Mouse (Mus musculus) spleen, adult 12 weeks (tissue): ENCODE measurements around the gene Pbx1.

Source experiments
- DNase-seq: peaks from one replicate; pipeline ENCODE4 v3.0.0; 2022; ENCODE audit warnings: low spot score

Gene Pbx1

GRCm38 (mm10) chr1:168265594-168266390 lies 166.3 kb downstream of the Pbx1 start:
- DNase-seq = no peak

GRCm38 (mm10) chr1:168265090-168265489 lies 167.0 kb downstream of the Pbx1 start:
- DNase-seq = no peak

GRCm38 (mm10) chr1:168260391-168260790 lies 171.7 kb downstream of the Pbx1 start:
- no peak for DNase-seq

GRCm38 (mm10) chr1:168258856-168259255 lies 173.2 kb downstream of the Pbx1 start:
- DNase-seq = no peak

- no peak for DNase-seq
Measured at GRCm38 (mm10) chr1:168255347-168255908, 176.6 kb downstream of the Pbx1 start.

GRCm38 (mm10) chr1:168246968-168247724 lies 184.9 kb downstream of the Pbx1 start:
- DNase-seq = no peak

GRCm38 (mm10) chr1:168245539-168245938 lies 186.5 kb downstream of the Pbx1 start:
- no peak for DNase-seq

- DNase-seq = no peak
Measured at GRCm38 (mm10) chr1:168243759-168244158, 188.3 kb downstream of the Pbx1 start.

GRCm38 (mm10) chr1:168243068-168243467 lies 189.0 kb downstream of the Pbx1 start:
- no peak for DNase-seq

GRCm38 (mm10) chr1:168241316-168241715 lies 190.8 kb downstream of the Pbx1 start:
- DNase-seq = no peak

- no peak for DNase-seq
Measured at GRCm38 (mm10) chr1:168240846-168241245, 191.2 kb downstream of the Pbx1 start.

- DNase-seq = no peak
Measured at GRCm38 (mm10) chr1:168240386-168240785, 191.7 kb downstream of the Pbx1 start.

GRCm38 (mm10) chr1:168236101-168236500 lies 196.0 kb downstream of the Pbx1 start:
- no peak for DNase-seq

- no peak for DNase-seq
Measured at GRCm38 (mm10) chr1:168234355-168234754, 197.7 kb downstream of the Pbx1 start.

- no peak for DNase-seq
Measured at GRCm38 (mm10) chr1:168233182-168233581, 198.9 kb downstream of the Pbx1 start.

- DNase-seq = no peak
Measured at GRCm38 (mm10) chr1:168231548-168232429, 200.3 kb downstream of the Pbx1 start.

GRCm38 (mm10) chr1:168230858-168231257 lies 201.2 kb downstream of the Pbx1 start:
- no peak for DNase-seq

GRCm38 (mm10) chr1:168230134-168230533 lies 201.9 kb downstream of the Pbx1 start:
- DNase-seq = no peak

GRCm38 (mm10) chr1:168228756-168229526 lies 203.1 kb downstream of the Pbx1 start:
- no peak for DNase-seq

GRCm38 (mm10) chr1:168226150-168226549 lies 205.9 kb downstream of the Pbx1 start:
- DNase-seq = no peak

- no peak for DNase-seq
Measured at GRCm38 (mm10) chr1:168225595-168226127, 206.4 kb downstream of the Pbx1 start.
